Mouse (Mus musculus): ENCODE results near the gene Ccdc85c. TPM values are rescaled to one million over a fixed set of nuclear protein-coding genes. Genes with fewer than 3 reads are reported as not detected.

The Ccdc85c gene
- total RNA-seq, 2 experiments from 2014 or later: 63.8 to 64.7 TPM

DNA sequence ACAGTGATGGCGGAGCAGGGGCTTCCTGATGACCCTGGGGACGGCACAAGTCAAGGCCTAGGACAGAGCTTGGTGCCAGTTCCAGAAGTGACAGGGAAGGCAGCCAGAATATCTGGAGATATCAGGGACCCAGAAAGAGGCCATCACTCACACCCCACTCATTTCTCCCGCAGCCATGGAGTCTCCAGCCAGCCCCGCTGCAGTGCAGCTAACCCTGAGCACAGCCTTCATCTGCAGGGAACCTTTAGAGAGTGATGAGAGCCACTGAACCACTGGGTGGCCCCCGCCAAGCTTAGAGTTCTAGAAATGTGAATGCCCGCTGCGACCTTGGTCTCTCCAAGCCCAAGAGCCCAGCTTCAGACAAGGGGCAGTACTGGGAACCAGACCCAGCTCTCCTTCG is 26.2 kb downstream of the Ccdc85c start:
- intact Hi-C loops (cut with DNase I): no loop called here

DNA sequence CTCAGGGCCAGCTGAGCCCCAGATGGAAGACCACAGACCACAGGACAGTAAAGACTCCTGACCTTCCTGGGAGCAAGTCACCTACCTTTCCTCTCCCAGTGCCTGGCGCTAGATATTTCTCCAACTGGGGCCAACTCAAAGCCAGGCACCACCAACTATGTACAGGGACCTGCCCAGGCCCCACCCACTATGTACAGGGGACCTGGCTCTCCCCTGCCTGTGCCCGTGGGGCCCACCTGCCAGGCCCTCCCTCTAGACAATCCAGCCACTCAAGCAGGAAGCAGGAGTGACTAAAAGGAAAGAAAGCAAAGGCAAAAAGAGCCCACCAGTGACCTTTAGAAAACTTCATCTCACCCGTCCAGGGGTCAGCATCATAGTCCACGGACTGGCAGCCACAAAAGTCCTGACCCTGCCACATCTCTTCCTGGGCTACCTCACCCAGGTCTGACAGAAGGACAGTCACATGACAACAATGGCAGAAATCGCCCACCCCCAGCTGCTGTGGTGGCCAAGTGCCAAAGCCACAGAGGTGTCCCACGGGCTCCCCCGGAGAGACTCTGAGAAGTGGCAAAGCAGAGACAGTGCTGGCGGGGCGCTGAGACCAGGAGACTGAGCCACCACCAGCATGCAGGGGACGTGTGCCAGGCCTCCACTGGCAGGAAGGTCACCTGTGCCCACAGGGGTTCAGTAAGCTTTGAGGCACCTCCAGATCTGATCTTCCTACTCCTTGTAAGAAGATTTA is 28.3 kb downstream of the Ccdc85c start:
- intact Hi-C loops (cut with DNase I): no loop called here
- no peak for DNase-seq (ENCODE audit: low spot score in 2 of 2)

More for the DNA sequence above, 26.2 kb downstream of the Ccdc85c start:
- no peak for DNase-seq (ENCODE audit: low spot score in 2 of 2)

DNA sequence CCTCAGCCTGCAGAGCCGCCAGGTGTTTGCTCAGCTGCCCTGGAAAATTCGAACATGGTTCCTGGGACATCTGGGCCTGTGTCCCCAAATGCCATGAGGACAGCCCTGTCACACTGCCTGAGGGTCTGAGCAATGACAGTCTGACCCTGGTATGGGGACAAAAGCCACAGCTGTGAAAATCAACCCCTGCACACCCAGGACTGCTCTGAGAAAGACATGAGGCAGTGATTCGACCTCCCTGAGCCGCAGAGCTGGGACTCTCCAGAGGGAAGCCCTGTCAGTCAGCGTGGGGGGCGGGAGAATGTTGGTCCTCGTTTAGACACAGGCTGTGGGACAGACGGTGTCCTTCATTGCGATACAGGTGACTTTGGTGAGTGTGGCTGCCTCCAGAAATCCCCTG is 29.6 kb downstream of the Ccdc85c start:
- intact Hi-C loops (cut with DNase I): no loop called here
- no peak for DNase-seq (ENCODE audit: low spot score in 2 of 2)

DNA sequence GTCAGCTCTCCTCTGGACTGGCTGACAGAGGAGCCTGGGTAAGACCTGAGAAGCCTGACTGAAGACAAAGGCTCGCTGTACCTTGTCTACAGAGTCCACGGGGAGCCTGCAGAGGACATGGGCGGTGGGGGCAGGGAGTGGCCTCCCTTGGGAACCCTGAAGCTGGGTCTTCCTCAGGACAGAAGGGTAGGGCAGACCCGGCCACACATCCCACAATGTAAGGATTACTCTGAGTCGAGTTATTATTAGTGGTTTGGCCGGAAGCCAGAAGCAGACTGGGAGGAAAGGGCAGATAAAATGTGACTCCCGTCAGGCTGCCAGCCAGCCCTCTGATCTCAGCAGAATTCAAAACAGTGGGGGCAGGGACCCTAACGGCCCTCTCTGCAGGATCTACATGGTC is 30.4 kb downstream of the Ccdc85c start:
- DNase-seq (ENCODE audit: low spot score in 2 of 2): no peak
- intact Hi-C loops (cut with DNase I): no loop called here

DNA sequence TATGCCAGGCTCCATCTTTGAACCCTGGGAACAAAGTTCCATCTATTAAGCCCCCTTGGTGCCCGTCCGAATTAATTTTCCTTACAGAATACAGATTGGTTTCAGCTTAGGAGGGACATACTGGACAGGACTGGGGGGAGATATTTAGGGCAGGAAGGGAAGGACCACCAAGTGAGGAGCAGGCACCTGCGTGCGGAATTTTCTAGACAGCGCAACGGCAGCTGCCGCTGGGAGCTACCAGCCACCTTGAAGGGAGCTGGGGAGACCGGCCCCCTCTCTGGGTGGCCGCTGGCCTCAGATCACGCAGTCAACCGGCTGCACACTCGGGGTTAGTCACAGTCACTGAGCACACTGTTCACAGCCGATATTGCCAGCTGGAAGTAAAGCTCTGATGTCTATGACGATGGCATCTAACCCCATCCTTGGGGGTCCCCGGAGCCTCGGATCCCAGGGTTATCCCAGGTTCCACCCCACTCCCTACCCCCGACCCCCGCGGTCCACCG is 32.9 kb downstream of the Ccdc85c start:
- intact Hi-C loops (cut with DNase I): no loop called here
- DNase-seq (ENCODE audit: low spot score in 2 of 2): no peak

DNA sequence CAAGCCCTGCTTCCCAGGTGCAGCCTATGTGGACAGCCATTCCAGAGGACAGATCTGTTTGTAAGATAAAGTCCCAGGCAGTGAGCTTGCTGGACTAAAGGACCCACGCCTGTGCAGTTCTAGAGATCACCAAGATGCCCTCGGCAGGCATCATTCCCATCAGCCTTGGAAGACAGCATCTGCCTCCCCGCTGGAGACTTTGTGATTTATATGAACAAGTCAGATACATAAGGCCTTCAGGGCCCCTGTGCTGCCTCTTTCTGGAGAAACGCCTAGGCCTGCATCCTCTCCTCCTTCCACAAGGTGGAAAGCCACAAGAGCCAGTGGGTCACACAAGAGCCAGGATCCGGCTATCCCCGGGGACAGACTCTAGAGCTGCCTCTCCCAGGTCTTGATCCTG is 33.6 kb downstream of the Ccdc85c start:
- no peak for DNase-seq (ENCODE audit: low spot score in 2 of 2)
- intact Hi-C loops (cut with DNase I): no loop called here

DNA sequence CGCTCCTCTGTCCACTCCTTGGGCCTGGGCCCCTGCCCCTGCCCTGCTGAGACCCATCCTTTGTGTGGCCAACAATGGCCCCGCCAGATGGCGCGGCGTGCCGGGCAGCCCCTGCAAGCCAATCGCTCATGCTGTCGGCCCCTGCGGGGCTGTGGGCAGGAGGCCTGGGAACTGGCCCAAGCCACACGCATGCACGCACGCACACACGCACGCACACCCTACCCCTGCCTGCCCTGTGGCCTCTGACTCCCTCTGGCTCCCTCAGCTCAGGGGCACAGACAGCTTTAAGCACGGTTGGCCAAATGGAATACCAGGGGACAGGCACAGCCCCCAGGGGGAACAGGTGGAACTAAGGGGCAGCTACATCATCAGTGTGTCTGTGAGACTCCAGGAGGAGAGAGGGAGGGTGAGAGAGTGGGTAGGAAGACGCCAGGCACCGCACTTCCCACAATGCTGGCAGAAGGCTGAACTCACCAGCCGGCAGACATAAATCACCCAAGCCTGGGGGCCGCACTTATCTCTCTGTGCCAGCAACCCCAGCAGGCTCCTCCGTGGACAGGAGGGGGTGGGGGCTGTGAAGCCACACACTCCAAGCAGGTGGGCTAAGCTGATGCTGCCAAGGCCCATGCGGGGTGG is 34.2 kb downstream of the Ccdc85c start:
- peak; percentile 59 to 73 for DNase-seq (ENCODE audit: low spot score in 2 of 2)
- intact Hi-C loops (cut with DNase I): no loop called here

DNA sequence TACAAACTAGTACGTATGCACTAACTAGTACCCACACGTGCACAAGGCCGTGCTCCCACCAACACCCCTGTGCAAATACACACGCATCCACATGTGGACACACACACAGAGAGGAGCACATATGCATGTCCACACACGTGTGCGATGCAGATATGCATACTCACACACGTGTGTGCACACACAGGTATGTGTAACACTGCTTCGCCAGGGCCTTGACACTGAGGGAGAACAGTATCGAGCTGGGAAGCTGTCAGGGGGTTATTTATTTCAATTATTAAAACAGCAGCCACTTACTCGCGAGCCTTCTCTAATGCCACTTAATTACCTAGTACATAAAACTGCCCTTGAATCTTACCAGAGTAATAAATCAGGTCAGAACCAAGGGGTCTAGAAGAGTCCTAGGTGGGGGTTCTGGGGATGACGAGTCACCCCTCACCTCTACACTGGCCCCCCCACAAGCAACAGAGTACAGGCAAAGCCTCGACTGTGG is 34.8 kb downstream of the Ccdc85c start:
- intact Hi-C loops (cut with DNase I): no loop called here
- DNase-seq (ENCODE audit: low spot score in 2 of 2): no peak

DNA sequence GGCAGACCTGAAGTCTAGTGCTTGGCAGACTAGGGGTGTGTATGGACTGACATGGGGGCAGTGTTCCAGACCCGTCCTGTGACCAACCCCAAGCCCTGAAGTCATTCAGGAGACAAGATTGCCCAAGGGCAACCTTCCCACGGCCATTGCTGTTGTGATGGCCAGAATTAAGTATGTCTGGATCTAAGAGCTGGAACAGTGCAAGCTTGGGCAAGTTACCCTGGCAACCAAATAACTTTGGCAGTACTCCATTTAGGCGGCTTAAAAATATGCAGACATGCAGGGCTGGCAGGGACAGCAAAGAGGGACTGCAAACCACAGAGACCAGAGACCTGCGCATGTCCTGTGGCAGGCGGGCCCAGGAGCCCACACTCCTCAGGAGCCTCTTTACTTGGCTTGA is 35.8 kb downstream of the Ccdc85c start:
- intact Hi-C loops (cut with DNase I): no loop called here
- DNase-seq (ENCODE audit: low spot score in 2 of 2): peak; percentile 80 to 90

DNA sequence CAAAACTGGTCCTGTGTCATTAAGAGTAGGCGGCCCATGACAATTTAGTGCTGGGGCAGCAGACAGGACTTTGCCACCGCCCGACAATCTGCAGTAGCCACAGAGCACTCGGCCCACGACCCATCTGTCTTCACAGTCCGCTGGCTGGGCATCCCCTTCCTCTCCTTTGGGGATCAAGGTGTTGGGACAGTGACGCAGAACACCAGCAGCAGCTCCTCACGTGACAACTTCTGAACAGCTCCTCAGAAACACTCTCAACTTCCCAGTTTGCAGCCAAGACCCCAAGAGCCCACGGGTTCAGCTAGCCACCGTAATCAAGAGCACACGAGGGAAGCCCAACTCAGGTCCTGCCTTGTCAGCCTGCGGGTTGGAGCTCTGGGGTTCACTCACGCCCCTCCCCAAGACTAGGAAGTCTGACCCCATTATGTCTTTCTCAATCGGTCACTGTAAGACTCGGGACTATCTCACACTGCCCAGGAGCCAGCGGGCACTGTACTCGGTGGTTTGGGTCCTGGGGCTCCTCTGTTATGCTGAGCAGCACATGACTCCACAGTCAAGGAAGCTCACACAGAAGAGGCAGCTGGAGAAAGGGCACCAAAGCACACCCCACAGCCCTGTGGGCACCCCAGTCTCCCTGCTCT is 36.7 kb downstream of the Ccdc85c start:
- DNase-seq (ENCODE audit: low spot score in 2 of 2): no peak
- intact Hi-C loops (cut with DNase I): no loop called here

DNA sequence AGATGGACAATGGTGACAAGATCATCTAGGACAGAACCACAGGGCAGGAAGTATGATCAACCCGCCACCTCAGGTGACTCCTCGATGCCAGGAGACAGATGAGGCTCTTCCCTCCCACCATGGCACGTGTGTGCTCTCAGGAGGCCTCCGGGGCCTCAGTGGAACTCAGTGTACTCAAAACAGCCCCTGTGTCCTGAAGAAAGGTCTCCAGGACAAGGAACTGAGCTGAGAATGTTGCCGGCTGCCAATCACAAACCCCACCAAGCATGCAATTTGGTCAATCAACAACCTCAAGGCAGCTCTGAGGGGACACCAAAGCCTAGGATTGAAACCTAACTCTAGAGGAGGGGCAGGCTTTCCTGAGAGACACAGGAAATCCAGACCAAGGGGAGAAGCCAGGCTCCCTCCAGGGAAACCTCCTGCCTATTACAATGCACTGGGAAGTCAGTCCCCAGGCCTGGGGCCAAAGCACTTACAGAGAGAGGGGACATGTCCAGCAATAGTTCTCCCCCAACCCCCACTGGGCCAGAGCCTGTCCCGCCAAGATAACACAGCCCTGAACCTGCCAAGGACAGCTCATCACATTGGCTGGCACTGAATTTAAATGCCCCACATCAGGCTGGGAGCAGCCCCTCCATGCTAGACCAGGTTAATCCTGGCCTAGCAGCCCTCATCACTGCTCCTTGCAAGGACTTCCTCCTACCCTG is 37.8 kb downstream of the Ccdc85c start:
- intact Hi-C loops (cut with DNase I): no loop called here
- DNase-seq (ENCODE audit: low spot score in 2 of 2): no peak

DNA sequence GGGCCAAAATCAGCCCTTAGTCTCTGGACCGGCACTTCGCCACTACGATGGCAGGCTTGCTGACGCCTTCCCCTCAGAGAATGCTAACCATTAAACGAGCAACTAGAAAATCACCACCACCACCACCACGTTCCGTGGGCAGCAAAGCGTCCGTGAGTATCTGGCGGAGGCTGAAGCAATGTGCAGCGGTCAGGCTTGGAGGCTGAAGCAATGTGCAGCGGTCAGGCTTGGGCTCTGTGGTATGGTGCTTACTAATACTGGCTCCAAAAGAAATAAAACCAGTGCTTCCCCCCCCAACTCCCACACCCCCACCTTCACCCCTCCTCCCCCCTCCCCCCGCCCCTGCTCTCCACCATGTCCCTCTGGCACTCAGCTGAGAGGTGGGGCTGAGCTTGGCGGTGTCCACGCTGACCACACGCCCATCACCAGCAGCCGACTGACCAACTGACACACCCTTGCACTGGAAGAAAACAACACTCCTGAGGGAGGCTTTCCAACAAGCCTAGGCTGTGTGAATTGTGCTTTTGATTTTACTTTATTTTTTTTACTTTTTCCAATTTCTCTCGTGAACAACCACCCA is 39.2 kb downstream of the Ccdc85c start:
- intact Hi-C loops (cut with DNase I): no loop called here
- no peak for DNase-seq (ENCODE audit: low spot score in 2 of 2)

DNA sequence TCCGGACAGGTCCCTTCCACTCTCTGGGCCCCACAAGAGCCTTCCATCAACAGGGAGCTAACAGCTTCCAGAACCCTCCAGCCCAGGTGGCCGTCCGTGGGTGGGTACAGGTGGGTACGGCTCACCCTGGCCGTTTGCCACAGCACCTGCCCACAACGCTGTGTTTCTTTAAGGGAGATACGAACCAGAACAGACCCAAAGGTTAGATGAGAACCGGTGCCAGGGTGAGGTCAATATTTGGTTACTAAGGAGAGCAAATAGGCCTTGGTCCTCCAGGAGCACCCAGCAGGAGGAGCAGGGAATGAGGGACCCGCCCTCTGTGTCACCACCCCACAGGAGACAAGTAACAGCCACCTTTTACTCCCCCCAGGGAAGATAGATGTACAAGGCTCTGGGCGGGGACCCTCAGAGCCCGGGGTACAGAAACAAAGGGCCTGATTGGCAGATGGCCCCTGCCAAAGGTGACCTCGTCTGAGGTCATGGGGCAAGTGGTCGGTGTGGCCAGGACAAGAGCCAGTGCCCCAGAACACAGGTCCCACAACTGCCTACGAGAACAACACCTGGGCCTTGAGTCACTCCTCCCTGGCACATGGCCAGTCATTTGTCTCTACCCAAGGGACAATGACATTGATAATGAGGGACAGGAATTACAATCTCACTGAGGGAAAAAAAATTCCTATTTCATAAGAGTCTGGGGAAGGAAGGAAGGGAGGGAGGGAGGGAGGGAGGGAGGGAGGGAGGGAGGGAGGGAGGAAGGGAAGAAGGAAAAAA is 40.2 kb downstream of the Ccdc85c start:
- intact Hi-C loops (cut with DNase I): loop anchor here (5.0 kb wide), 1 partner anchor 37 kb away; no protein-coding TSS in a partner anchor
- no peak for DNase-seq (ENCODE audit: low spot score in 2 of 2)

DNA sequence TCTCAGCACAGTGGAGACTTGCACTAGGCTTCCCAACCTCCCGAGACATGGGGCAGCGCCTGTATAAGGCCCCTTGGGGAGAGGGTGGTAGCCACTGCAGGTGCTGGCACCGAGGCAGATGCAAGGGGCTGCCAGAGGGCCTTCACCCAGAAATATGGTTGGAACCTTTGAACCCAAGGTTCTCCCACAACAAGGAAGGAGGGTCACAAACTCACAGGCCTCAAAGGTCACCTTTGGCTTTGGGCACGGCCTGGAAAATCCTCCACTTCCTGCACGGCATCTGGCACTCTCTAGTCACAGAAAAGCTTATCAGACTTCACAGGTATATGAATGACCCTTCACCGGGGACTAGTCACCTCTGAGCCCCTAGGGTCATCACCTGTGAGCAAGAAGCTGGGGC is 41.5 kb downstream of the Ccdc85c start:
- intact Hi-C loops (cut with DNase I): loop anchor here (5.0 kb wide), 1 partner anchor 39 kb away; no protein-coding TSS in a partner anchor
- no peak for DNase-seq (ENCODE audit: low spot score in 2 of 2)

DNA sequence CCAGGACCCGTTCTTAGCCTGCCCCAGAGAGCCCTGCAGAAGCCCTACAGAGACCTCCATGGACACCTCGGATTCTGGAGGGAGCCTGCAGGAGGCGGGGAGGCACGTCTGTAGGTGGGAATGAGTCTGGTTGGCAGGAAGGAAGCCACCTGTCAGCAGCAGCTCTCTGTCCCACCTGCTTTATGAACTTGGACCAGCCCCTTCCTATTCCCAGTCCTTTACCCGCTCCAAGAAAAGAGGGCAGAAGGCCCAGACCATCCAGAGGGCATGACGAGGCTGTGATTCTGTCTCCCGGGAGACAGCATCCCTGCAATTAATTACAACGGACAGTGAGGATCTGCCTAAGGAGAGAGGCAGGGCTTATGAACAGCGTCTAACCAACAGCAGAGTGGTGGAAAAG is 43.3 kb downstream of the Ccdc85c start:
- DNase-seq (ENCODE audit: low spot score in 2 of 2): no peak
- intact Hi-C loops (cut with DNase I): loop anchor here (5.0 kb wide), 1 partner anchor 40 kb away; no protein-coding TSS in a partner anchor

DNA sequence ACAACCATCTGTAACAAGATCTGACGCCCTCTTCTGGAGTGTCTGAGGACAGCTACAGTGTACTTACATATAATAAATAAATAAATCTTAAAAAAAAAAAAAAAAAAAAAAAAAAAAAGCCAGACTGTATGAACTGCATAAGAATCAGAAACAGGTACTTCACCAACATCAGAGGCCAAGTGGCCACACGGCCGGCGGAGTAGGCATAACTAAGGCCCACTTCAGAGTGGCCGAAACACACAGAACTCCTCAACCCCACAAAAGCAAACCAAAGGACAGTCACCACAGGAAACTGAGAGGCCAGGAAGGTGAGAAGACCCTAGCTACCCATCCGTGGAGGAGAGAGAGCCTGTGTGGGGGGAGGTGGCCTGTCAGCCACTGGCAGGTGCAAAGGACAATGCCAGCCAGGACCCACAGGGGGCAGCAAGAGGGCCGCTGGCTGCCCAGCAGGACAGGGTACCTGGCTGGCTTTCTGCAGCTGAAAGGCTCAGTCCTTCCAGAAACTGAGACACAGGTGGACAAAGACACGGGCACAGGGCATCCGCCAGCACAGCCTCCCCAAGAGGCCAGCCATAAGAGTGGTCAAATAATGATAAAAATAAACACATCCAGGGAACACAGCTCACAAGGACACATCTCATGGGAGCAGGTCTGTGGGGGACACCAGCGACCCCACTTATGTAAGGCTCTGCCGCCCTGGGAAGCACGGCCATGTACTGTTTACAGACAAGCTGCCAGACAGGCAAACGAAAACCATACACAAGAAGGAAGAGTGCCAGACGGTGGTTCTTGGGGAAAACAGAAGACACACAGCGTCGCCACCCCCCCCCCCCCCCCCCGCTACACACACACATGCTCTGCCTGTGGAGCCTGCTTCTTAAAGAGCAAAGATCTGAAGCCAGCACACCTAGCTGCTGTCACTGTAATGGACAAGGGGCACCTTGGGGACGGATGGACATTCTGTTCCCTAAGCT is 44.1 kb downstream of the Ccdc85c start:
- DNase-seq (ENCODE audit: low spot score in 2 of 2): no peak
- intact Hi-C loops (cut with DNase I): loop anchor here (5.0 kb wide), 1 partner anchor 41 kb away; no protein-coding TSS in a partner anchor

DNA sequence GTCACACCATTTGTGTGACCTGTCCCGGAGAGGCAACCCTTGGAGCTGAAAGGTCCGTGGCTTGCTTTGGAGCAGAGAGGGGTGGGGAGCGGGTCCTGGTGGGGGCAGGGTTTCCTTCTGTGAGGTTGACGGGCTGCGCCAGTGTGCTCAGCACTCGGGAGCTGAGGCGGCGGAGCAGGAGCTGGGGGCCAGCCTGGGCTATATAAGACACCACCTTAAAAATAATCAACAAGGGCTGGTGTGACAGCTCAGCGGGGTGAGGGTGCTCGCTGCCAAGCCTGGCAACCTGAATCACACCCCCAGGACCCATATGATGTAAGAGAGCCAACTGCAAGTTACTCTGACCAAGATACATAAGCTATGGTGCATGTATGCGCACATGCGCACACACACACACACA is 45.1 kb downstream of the Ccdc85c start:
- intact Hi-C loops (cut with DNase I): loop anchor here (5.0 kb wide), 1 partner anchor 42 kb away; no protein-coding TSS in a partner anchor
- DNase-seq (ENCODE audit: low spot score in 2 of 2): no peak

All from left cerebral cortex, postnatal 14 days (tissue).